Mouse (Mus musculus): ENCODE data around the gene Rel. TPM values are rescaled to one million over a fixed set of nuclear protein-coding genes. Genes with fewer than 3 reads are reported as not detected.

Gene Rel
- polyA plus RNA-seq, 1 experiment from 2014 or later, result 0.80 TPM

GRCm38 (mm10) chr11:23762635-23763034 is 8.1 kb downstream of the Rel start:
- H3K9ac ChIP-seq (ENCODE audit: low read depth, low read length), result no peak overlapping the region
- H3K36me3 ChIP-seq (ENCODE audit: control insufficient read depth, insufficient read depth, low read length), result no peaks in the 10 kb centered on the region
- 92% methylated on average over 2 of the region's 2 CpGs for WGBS
- no peaks in the 10 kb centered on the region for H3K27me3 ChIP-seq (ENCODE audit: control insufficient read depth, insufficient read depth, low read length)
- no peak for DNase-seq (ENCODE audit: low spot score)
- no peaks in the 10 kb centered on the region for H3K9me3 ChIP-seq (ENCODE audit: control insufficient read depth, low read length)
- H3K4me2 ChIP-seq (replicated peaks; ENCODE audit: low read depth, low read length), result no peak overlapping the region
- H3K4me1 ChIP-seq (replicated peaks; ENCODE audit: control insufficient read depth, insufficient read depth, low read length), result no peaks in the 10 kb centered on the region
- H3K27ac ChIP-seq (ENCODE audit: low read depth, low read length), result no peak overlapping the region
- H3K4me3 ChIP-seq (ENCODE audit: low read depth, low read length), result no peak overlapping the region
- no peak for ATAC-seq (ENCODE audit: low FRiP score)

- ATAC-seq (ENCODE audit: low FRiP score), result no peak
- Histone ChIP-seq H3K9ac (ENCODE audit: low read depth, low read length) (no peak overlapping the region), H3K4me3 (ENCODE audit: low read depth, low read length) (no peak overlapping the region), H3K36me3 (ENCODE audit: control insufficient read depth, insufficient read depth, low read length) (no peaks in the 10 kb centered on the region), H3K4me2 (replicated peaks; ENCODE audit: low read depth, low read length) (no peak overlapping the region), H3K4me1 (replicated peaks; ENCODE audit: control insufficient read depth, insufficient read depth, low read length) (no peaks in the 10 kb centered on the region), H3K9me3 (ENCODE audit: control insufficient read depth, low read length) (no peaks in the 10 kb centered on the region), H3K27ac (ENCODE audit: low read depth, low read length) (no peak overlapping the region), H3K27me3 (ENCODE audit: control insufficient read depth, insufficient read depth, low read length) (no peaks in the 10 kb centered on the region)
- 93% methylated on average over 2 of the region's 2 CpGs for WGBS
- DNase-seq (ENCODE audit: low spot score), result no peak
Measured at GRCm38 (mm10) chr11:23758218-23758617, 12.6 kb downstream of the Rel start.

GRCm38 (mm10) chr11:23754329-23754728 is 16.4 kb downstream of the Rel start:
- Histone ChIP-seq H3K9ac (ENCODE audit: low read depth, low read length) (no peak overlapping the region), H3K4me2 (replicated peaks; ENCODE audit: low read depth, low read length) (no peak overlapping the region), H3K27me3 (ENCODE audit: control insufficient read depth, insufficient read depth, low read length) (no peaks in the 10 kb centered on the region), H3K9me3 (ENCODE audit: control insufficient read depth, low read length) (no peaks in the 10 kb centered on the region), H3K4me3 (ENCODE audit: low read depth, low read length) (no peak overlapping the region), H3K4me1 (replicated peaks; ENCODE audit: control insufficient read depth, insufficient read depth, low read length) (no peaks in the 10 kb centered on the region), H3K36me3 (ENCODE audit: control insufficient read depth, insufficient read depth, low read length) (no peaks in the 10 kb centered on the region), H3K27ac (ENCODE audit: low read depth, low read length) (no peak overlapping the region)
- ATAC-seq (ENCODE audit: low FRiP score), result no peak
- no peak for DNase-seq (ENCODE audit: low spot score)

- H3K36me3 ChIP-seq (ENCODE audit: control insufficient read depth, insufficient read depth, low read length), result no peaks in the 10 kb centered on the region
Measured at GRCm38 (mm10) chr11:23753136-23753710, 17.5 kb downstream of the Rel start.

GRCm38 (mm10) chr11:23746102-23746501 is 24.7 kb downstream of the Rel start:
- Histone ChIP-seq H3K4me1 (replicated peaks; ENCODE audit: control insufficient read depth, insufficient read depth, low read length) (no peaks in the 10 kb centered on the region), H3K9ac (ENCODE audit: low read depth, low read length) (no peak overlapping the region), H3K9me3 (ENCODE audit: control insufficient read depth, low read length) (no peaks in the 10 kb centered on the region), H3K27me3 (ENCODE audit: control insufficient read depth, insufficient read depth, low read length) (no peaks in the 10 kb centered on the region), H3K4me2 (replicated peaks; ENCODE audit: low read depth, low read length) (no peak overlapping the region), H3K36me3 (ENCODE audit: control insufficient read depth, insufficient read depth, low read length) (no peaks in the 10 kb centered on the region), H3K4me3 (ENCODE audit: low read depth, low read length) (no peak overlapping the region), H3K27ac (ENCODE audit: low read depth, low read length) (no peak overlapping the region)
- 87% methylated on average over 4 of the region's 4 CpGs for WGBS
- ATAC-seq (ENCODE audit: low FRiP score) (no peak), DNase-seq (ENCODE audit: low spot score) (no peak)

More at GRCm38 (mm10) chr11:23753136-23753710, 17.5 kb downstream of the Rel start:
- WGBS, result 93% methylated on average over 1 of the region's 1 CpGs
- Histone ChIP-seq H3K4me1 (replicated peaks; ENCODE audit: control insufficient read depth, insufficient read depth, low read length) (no peaks in the 10 kb centered on the region), H3K9me3 (ENCODE audit: control insufficient read depth, low read length) (no peaks in the 10 kb centered on the region), H3K4me3 (ENCODE audit: low read depth, low read length) (no peak overlapping the region), H3K4me2 (replicated peaks; ENCODE audit: low read depth, low read length) (no peak overlapping the region), H3K9ac (ENCODE audit: low read depth, low read length) (no peak overlapping the region), H3K27me3 (ENCODE audit: control insufficient read depth, insufficient read depth, low read length) (no peaks in the 10 kb centered on the region), H3K27ac (ENCODE audit: low read depth, low read length) (no peak overlapping the region)
- DNase-seq (ENCODE audit: low spot score) (no peak), ATAC-seq (ENCODE audit: low FRiP score) (no peak)

DNA sequence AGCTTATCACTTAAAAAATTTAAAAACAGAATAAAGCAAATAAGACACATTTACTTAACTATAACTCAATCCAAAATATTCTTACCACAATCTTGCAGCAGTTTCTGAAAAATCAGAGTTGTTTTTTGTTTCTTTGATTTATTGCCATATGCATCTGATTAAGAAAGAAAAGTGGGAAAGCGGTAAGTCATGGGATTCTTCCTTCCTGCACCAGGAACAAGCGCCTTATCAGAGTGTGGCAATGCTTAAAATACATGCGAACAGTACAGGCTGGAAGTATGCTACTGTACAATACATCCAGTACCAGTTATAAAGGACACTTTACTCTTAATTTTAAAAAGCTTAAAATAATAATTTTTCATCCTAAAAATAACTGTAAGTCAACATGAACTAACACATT is 26.4 kb downstream of the Rel start:
- 94% methylated on average over 3 of the region's 3 CpGs for WGBS
- ATAC-seq (ENCODE audit: low FRiP score) (no peak), DNase-seq (ENCODE audit: low spot score) (no peak)
- Histone ChIP-seq H3K9me3 (ENCODE audit: control insufficient read depth, low read length) (no peaks in the 10 kb centered on the region), H3K27me3 (ENCODE audit: control insufficient read depth, insufficient read depth, low read length) (no peaks in the 10 kb centered on the region), H3K4me2 (replicated peaks; ENCODE audit: low read depth, low read length) (no peak overlapping the region), H3K4me1 (replicated peaks; ENCODE audit: control insufficient read depth, insufficient read depth, low read length) (no peaks in the 10 kb centered on the region), H3K36me3 (ENCODE audit: control insufficient read depth, insufficient read depth, low read length) (no peaks in the 10 kb centered on the region), H3K27ac (ENCODE audit: low read depth, low read length) (no peak overlapping the region), H3K9ac (ENCODE audit: low read depth, low read length) (no peak overlapping the region), H3K4me3 (ENCODE audit: low read depth, low read length) (no peak overlapping the region)

GRCm38 (mm10) chr11:23741386-23741785 is 29.4 kb downstream of the Rel start:
- DNase-seq (ENCODE audit: low spot score) (no peak), ATAC-seq (ENCODE audit: low FRiP score) (no peak)
- H3K9me3 ChIP-seq (ENCODE audit: control insufficient read depth, low read length), result no peaks in the 10 kb centered on the region
- no peaks in the 10 kb centered on the region for H3K36me3 ChIP-seq (ENCODE audit: control insufficient read depth, insufficient read depth, low read length)
- 93% methylated on average over 7 of the region's 7 CpGs for WGBS
- H3K27me3 ChIP-seq (ENCODE audit: control insufficient read depth, insufficient read depth, low read length), result no peaks in the 10 kb centered on the region
- no peak overlapping the region for H3K9ac ChIP-seq (ENCODE audit: low read depth, low read length)
- no peaks in the 10 kb centered on the region for H3K4me1 ChIP-seq (replicated peaks; ENCODE audit: control insufficient read depth, insufficient read depth, low read length)
- H3K4me3 ChIP-seq (ENCODE audit: low read depth, low read length), result no peak overlapping the region
- no peak overlapping the region for H3K4me2 ChIP-seq (replicated peaks; ENCODE audit: low read depth, low read length)
- no peak overlapping the region for H3K27ac ChIP-seq (ENCODE audit: low read depth, low read length)

DNA sequence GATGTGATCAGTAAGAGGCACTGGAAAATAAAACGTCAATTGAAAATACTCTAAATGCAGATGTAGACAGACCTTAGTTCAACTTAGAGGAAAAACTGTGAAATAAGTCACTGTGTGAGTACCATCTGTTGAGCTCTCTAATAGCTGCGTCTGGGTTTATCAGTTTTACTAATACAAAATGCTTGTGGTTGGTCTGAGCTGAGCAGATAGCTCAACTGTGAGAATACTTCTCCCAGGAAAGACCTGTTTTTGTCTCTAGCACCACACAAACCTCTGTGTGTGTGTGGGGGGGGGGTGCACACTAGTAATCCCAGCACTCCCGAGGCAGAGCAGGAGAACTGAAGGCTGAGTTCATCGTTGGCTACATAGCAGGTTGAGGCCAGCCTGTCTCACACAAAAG is 29.9 kb downstream of the Rel start:
- WGBS, result 83% methylated on average over 4 of the region's 4 CpGs
- DNase-seq (ENCODE audit: low spot score) (no peak), ATAC-seq (ENCODE audit: low FRiP score) (no peak)
- no peak overlapping the region for H3K4me2 ChIP-seq (replicated peaks; ENCODE audit: low read depth, low read length)
- no peaks in the 10 kb centered on the region for H3K9me3 ChIP-seq (ENCODE audit: control insufficient read depth, low read length)
- H3K9ac ChIP-seq (ENCODE audit: low read depth, low read length), result no peak overlapping the region
- H3K27ac ChIP-seq (ENCODE audit: low read depth, low read length), result no peak overlapping the region
- no peak overlapping the region for H3K4me3 ChIP-seq (ENCODE audit: low read depth, low read length)
- no peaks in the 10 kb centered on the region for H3K4me1 ChIP-seq (replicated peaks; ENCODE audit: control insufficient read depth, insufficient read depth, low read length)
- H3K36me3 ChIP-seq (ENCODE audit: control insufficient read depth, insufficient read depth, low read length), result no peaks in the 10 kb centered on the region
- no peaks in the 10 kb centered on the region for H3K27me3 ChIP-seq (ENCODE audit: control insufficient read depth, insufficient read depth, low read length)

- H3K36me3 ChIP-seq (ENCODE audit: control insufficient read depth, insufficient read depth, low read length), result 0 out of 2 replicates have a peak, but pooled peaks cover 2% of the 10 kb centered on the region
- H3K4me2 ChIP-seq (replicated peaks; ENCODE audit: low read depth, low read length), result no peak overlapping the region
- no peaks in the 10 kb centered on the region for H3K27me3 ChIP-seq (ENCODE audit: control insufficient read depth, insufficient read depth, low read length)
- H3K4me3 ChIP-seq (ENCODE audit: low read depth, low read length), result no peak overlapping the region
- no peaks in the 10 kb centered on the region for H3K4me1 ChIP-seq (replicated peaks; ENCODE audit: control insufficient read depth, insufficient read depth, low read length)
- no peaks in the 10 kb centered on the region for H3K9me3 ChIP-seq (ENCODE audit: control insufficient read depth, low read length)
- no peak for ATAC-seq (ENCODE audit: low FRiP score)
- H3K27ac ChIP-seq (ENCODE audit: low read depth, low read length), result no peak overlapping the region
- no peak for DNase-seq (ENCODE audit: low spot score)
- no peak overlapping the region for H3K9ac ChIP-seq (ENCODE audit: low read depth, low read length)
Measured at GRCm38 (mm10) chr11:23735820-23736470, 34.8 kb downstream of the Rel start.
